Mouse (Mus musculus): ENCODE results near the gene Nck2. TPM values are rescaled to one million over a fixed set of nuclear protein-coding genes. Genes with fewer than 3 reads are reported as not detected.
A peak's percentile ranks its signal among the peaks of the same experiment; 100 is the strongest.

Nck2 gene
- total RNA-seq, 2 experiments from 2014 or later = 11.9 to 23.3 TPM

DNA sequence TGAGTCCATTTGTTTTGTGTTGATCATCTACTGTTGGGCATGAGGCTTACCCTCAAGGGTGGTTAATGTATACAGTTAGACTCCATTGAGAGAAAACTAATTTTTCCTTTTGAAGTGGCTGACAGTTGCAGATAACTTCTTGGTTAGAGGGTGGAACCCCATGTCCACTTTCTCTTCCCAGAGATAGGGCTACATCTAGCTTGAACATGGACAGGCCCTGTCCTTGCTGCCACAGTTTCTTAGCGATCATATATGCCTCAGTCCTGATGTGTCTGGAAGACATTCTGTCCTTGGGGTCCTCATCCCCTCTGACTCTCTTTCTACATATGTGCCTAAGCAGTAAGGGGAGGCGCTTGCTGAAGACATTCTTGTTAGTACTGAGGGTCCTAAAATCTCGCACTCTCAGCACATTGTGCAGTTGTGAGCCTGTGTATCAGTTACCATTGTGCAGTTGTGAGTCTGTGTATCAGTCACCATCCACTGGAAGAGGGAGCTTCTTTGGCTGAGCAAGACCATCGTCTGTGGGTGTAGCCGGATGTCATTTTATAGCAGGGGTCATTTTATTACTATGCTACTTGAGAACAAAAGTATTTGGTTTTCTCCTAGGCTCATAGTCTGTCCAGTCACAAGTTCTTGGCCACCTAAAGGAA, 114.8 kb downstream of the Nck2 start:
- no peak for ATAC-seq (replicated peaks; ENCODE audit: poor library complexity, severe bottlenecking)

DNA sequence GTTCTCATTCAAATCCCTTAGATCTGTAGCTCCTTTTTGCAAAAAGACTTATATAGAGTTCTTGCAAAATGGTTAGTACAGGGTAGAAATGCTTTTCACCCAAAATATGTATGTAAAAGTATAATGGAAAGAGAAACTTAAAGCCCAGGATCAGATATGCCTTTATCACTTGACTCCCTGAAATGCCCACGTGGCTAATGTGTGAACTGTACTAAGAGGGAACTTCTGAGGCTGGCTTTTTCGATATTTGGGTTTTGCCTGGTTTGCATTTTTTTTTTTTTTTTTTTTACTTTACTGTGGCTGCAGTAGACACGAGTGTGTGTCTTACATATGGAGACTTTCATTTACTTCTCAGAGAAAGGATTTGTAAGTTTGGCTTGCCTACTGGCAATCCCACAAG, 116.7 kb downstream of the Nck2 start:
- ATAC-seq (replicated peaks; ENCODE audit: poor library complexity, severe bottlenecking) = no peak

DNA sequence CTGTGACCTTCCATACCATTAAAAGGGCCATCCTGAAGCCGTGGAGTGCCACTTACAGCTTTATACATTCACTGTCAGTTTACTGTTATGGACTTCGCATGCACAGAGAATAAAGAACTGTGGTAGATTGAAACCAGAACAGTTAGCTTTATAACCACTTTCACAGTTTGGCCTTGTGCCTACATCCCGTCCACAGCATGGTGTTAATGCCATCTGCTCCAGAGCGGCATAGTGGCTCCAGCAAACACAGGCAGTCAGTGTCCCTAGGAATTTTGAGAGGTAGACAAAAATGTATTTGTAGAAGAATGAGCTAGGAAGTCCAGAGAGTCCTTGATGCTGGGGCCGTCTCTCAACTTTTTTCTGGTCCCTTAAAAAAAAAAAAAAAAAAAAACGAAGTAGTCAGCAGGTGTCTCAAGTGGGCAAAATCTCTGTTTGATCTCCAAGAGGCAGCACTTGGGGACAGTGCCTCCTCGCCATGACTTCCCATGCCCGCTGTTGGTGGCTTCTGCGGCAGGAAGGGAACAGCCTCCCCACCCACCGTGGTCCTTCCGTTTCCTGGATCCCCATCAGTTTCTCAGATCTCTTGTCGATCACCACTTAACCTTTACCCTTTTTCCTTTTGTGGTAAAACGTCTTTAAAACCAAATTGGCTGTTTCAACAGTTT, 117.8 kb downstream of the Nck2 start:
- peak; percentile 92 for ATAC-seq (replicated peaks; ENCODE audit: poor library complexity, severe bottlenecking)

DNA sequence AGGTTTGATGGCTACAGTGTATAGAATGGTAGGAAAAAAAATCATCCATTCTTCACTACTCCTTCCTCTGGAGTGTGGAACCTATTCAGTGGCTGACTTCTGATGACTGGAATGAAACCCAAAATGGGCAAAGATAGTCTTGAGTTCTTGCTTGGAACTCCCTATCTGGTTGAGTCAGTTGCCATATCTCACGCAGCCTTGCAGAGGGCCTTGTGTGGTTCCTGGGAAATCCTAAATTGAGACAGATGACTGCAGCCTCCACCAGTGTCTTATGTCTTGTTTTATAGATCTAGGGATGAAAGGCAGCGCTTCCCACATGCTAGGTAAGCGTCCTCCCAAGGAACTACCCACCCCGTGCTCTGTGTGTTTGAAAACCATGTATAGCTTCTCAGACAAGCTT, 120.9 kb downstream of the Nck2 start:
- no peak for ATAC-seq (replicated peaks; ENCODE audit: poor library complexity, severe bottlenecking)

DNA sequence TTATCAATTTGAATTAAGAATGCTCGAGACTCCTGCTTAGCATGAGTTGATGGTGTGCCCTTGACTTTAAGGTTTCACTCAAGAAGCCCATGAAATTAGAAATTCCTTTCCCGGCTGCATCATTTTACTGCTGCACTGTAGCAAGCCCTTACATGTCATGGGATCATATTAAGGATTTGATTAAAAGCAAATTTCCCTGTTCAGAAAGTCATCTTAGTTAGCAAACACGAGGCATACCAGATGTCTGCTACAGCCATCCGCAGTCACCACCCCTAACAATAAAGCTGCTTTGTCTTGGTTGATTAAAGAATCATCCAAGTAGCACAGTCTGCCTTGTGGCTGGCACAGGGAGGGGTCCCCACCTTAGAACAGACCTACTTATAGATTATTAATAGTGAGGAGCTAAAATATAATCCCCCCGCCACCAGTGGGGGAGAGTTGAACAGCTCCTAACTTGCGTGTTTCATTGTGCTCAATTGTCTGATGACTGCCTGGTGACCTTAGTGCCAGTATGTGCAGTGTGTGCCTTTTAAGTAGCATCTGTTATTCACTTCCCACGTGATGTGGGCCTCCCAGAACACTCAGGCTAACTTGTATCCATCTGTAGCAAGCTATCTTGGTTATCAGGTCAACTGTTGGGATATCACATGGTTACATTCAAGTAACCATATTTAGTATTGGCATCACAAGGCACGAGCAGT, 122.4 kb downstream of the Nck2 start:
- ATAC-seq (replicated peaks; ENCODE audit: poor library complexity, severe bottlenecking) = no peak

DNA sequence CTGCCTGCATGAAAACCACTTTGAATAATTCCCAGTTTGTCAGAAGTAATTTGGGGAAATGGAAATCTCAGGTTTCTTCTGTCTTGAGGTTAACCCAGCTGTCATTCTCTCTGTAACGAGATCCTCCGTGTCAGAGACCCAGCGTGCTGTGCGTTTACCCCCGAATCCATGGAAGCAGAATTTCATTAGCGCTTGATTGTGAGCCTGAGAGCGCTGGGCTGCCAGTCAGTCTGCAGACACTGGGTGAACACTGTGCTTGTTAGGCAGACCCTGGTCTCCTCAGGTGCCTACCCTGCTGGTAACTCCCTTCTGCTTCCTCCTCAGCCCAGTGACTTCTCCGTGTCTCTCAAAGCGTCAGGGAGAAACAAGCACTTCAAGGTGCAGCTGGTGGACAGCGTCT, 124.4 kb downstream of the Nck2 start:
- no peak for ATAC-seq (replicated peaks; ENCODE audit: poor library complexity, severe bottlenecking)

DNA sequence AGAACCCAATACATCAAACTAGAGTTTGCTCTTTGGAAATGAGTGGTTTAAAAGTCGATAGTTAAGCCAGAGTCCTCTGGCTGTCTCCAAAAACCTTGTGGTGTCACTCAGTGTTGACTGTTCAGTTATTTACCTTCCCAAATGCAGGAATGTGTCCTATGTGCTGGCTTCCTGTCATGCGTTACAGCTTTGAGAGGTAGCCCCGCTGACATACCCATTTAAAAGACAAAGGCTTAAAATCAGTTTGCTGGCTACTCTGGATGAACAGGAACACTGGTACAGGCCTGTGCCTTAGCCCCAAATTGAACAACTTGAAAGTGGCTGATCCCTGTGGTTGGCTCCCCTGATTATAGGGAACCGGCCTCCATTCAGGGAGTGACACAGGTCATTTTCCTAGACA, 126.7 kb downstream of the Nck2 start:
- no peak for ATAC-seq (replicated peaks; ENCODE audit: poor library complexity, severe bottlenecking)

DNA sequence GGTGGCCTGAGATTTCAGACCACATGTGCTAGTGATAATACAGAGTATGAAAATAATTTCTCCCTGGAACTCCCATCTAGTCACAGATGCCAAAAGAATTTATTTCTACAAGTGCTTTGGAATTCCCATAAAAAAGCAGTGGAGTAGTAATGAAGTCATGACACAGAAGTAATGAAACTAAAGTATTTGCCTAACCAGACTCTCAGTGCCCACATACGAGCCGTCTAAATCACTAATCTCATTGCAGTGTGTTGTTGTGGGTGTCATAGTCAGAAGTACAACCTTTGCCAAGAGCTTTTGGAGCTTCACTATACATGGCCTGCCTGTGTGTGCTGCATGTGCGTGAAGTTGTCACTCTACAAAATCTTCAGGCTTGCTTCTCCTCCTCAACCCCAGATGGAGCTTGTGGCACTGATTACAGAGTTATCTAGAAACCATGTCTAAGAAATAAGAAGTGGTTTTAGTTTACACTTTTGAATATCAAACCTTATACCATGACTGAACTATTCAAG, 130.5 kb downstream of the Nck2 start:
- no peak for ATAC-seq (replicated peaks; ENCODE audit: poor library complexity, severe bottlenecking)

DNA sequence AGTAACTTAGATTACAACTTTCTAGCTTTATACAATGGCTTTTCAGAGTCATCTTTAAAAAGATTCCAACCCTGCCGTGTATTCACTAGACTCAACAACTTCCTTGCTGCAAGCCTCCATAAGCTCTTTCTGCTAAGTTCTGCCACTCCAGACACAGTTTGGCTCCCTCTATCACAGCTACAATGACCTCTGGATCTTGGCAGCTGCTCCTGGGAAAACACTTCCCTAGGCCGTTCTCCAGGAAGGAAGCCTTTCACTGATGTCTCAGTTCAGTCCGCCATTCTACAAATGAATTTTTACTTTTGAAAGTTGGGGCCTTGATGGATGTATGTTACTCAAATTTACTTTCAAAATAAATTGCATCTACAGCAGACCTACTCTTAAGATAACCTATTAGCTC, 133.0 kb downstream of the Nck2 start:
- no peak for ATAC-seq (replicated peaks; ENCODE audit: poor library complexity, severe bottlenecking)

DNA sequence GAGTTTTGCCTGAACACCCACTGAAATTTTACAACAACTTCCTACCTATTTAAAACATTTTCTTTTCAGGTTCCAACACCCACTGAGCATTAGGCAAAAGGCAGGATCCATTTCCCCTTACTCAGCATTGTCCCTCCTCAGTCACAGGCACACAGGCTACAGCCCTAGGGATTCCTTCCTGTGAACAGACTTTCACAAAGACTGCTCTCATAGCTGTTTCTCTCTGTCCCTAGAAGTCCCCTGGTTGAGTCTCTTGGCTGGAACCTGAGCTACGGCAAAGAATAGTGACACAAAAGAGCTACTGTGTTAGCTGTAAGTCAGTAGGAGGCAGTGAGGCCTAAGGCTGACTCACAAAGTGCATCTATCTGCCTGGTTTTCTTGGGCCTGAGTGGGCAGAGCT, 139.2 kb downstream of the Nck2 start:
- ATAC-seq (replicated peaks; ENCODE audit: poor library complexity, severe bottlenecking) = no peak

DNA sequence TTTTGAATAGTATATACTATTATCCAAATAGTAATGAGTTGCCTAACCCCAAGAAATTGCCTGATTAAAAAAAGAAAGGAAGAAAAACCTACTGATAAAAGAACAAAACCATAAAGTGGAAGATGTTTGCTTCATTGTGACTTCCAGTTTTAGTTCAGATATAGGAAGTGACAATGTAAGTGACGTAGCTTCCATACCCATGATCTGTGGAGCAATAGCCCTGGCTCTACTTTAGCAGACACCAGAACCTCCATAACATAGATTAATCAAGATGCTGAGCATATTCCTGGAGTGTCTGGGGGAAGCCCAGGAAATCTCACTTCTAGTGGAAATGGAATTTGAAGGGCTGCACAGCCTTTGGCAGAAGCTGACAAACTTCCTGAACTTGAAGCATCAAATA, 144.6 kb downstream of the Nck2 start:
- ATAC-seq (replicated peaks; ENCODE audit: poor library complexity, severe bottlenecking) = peak; percentile 87

DNA sequence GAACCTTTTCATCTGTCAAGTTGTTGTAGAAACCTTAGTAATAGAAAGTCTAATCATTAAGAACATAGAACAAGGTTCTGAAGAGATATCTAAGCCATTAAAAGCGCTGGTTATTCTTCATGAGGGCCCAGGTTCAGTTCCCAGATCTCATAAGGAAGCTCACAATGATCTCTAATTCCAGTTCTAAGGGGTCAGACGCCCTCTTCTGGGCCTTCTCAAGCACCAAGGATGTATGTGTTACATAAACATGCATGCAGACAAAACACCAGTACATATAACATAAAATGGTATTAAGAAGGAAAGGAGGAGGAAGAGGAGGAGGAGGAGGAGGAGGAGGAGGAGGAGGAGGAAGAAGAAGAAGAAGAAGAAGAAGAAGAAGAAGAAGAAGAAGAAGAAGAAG, 145.5 kb downstream of the Nck2 start:
- no peak for ATAC-seq (replicated peaks; ENCODE audit: poor library complexity, severe bottlenecking)

DNA sequence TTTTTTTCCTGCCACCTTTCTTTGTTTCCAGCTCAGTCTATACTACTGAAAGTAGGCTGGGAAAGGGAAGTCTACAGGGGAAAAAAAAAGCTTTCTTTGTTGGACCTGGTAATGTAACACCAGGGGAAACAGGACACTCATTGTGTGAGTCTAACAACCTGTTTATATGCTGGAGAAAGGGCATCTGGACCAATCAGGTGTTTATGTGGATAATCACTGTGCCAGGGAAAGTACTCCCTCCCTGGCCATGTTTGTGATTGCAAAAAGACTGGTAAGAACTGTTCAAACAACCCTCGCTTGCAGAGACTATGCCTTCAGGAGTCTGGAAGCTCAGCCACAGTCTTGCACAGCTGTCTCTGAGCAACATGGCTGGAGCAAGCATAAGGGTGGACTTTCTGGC, 146.3 kb downstream of the Nck2 start:
- no peak for ATAC-seq (replicated peaks; ENCODE audit: poor library complexity, severe bottlenecking)

DNA sequence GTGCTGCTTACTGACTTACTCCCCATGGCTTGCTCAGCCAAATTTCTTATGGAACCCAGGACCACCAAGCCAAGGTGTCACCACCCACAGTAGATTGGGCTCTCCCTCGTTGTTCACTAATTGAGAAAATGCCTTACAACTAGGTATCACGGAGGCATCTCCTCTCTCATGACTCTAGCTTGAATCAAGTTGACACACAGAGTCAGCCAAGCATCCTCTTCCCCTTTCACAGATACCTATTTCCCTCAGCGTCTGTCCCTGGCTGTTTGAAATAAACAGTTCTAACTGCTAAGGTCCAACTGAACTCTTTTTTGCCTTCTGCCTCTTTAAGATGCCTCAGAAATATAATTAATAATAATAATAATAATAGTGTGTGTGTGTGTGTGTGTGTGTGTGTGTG, 148.7 kb downstream of the Nck2 start:
- ATAC-seq (replicated peaks; ENCODE audit: poor library complexity, severe bottlenecking) = no peak

DNA sequence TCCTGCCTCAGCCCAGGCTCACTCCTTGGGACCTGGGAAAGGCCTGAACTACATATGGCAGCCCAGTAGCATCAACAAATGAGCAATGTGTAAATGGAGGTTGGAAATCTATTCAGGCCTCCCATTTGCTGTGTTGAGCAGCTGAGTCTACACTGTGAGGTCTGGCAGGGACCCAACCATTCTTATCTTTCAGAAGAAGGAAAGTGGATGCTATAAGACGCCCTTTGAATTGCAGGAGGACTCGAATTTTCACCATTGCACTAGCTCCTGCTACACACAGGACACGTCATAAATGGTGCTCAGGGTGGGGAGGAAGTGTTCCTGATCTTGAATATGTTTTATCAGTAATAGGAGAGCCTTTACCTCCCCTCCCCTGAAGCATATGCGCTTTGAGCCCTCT, 150.4 kb downstream of the Nck2 start:
- ATAC-seq (replicated peaks; ENCODE audit: poor library complexity, severe bottlenecking) = no peak

DNA sequence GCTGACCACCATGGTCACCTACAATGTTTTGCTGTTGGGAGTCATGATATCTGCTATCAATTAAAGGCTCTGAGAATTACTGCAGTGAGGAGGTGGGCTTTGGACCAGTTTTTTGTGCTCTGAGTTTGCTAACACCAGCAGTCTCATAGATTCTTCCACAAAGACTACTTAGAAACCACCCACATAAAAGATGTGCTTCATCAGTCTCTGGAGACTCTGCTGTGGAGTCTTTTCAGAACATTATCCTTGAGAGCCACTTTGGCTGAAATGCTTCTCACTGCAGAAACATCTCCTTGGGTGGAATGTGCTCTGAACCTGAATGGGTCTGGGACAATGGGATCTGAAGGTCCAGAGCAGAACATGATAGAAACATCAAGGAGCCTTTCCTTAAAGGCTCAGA, 153.4 kb downstream of the Nck2 start:
- no peak for ATAC-seq (replicated peaks; ENCODE audit: poor library complexity, severe bottlenecking)

DNA sequence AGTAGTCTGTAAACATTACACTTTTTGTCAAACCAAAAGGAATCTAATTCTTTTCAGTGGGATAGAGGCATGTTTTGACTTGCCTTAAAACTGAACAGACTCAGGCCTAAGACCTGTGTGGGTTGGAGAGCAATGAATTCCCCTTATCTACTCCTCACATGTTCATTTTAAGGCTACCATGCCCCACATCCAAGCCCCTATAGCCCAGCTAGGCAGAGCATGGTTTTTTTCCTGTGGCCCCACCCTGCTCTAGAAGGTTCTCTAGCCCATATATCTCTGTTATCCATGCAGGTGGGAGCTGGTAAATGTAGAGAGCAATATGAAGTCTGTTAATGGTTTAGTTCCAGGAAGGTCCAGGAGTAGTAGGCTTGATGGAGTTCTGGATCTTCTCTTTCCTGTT, 155.1 kb downstream of the Nck2 start:
- ATAC-seq (replicated peaks; ENCODE audit: poor library complexity, severe bottlenecking) = no peak

DNA sequence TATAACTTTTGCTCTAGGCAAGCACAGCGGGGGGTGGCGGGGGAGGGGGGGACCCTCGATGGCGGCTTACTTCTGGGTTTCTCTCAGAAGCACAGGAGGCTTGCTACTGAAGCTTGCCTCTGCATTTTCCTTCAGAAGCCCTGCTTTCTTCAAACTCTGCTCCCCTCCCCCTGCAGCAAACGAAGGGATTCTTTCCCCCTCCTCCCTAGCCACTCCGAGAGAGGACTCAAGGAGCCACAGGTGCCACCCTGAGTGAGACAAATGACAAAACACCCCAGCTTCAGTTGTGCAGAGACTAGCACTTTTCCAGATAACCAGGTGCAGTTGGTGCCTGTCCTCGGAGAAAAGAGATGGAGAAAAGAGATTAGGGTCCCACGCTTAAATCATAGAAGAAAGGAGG, 156.7 kb downstream of the Nck2 start:
- ATAC-seq (replicated peaks; ENCODE audit: poor library complexity, severe bottlenecking) = no peak

DNA sequence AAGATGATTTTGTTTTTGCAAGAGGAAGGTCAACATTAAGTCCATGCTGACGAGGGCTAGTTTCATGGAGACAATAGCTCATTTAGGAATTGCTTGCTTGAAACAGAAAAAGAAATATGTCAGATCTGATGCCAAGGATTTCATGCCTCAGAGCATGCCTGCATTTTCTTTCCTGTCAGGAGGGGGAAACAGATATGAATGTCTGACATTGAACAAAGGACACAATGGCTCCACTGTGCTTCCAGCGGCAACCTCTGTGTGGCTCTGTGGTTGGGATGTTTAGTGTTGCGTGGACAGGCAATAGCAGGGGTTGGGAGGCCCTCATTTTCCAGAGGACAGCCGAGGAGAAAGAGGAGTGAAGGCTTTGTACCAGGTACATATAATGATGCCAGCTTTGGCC, 171.6 kb downstream of the Nck2 start:
- ATAC-seq (replicated peaks; ENCODE audit: poor library complexity, severe bottlenecking) = no peak

Data from granulocyte monocyte progenitor cell, adult 5-6 weeks (primary cell).